Mouse (Mus musculus): ENCODE data around the gene Gldc.

DNA sequence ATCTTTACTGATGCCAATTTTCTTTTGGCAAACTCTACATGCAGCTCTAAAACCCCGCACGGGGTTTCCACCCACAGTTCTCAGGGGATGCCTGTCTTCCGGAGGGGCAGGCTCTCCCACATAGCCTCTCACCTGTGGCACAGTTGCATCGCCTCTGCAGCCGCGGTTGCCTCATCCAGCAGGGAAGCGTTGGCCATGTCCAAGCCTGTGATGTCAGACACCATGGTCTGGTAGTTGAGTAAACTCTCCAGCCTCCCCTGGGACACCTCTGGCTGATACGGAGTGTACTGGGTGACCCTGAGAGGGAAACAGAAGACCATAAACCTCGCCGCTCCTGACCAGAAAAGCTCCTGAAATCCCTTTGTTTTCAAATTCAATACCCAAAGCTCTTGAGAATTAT lies 23.9 kb downstream of the Gldc start:
- TF ChIP-seq CTCF (IDR thresholded peaks at IDR 0.05) (no peak), EP300 (IDR thresholded peaks at IDR 0.05) (no peak)

All from lung, postnatal 0 days (tissue).